Mouse (Mus musculus): ENCODE results near the gene Shld1.

GRCm38 (mm10) chr2:132720921-132721566 lies 34.3 kb downstream of the Shld1 start:
- TF ChIP-seq CTCF (IDR thresholded peaks at IDR 0.05; ENCODE audit: low read depth, low read length): no peak
- no peak for TF ChIP-seq POLR2A (IDR thresholded peaks at IDR 0.05; ENCODE audit: extremely low read depth, insufficient read depth, low read length)
